Mouse (Mus musculus) right cerebral cortex, postnatal 14 days (tissue): ENCODE results near the gene Gpr179.

ENCODE experiments used
- DNase-seq: peaks from one replicate; pipeline ENCODE4 v3.0.0; 2022

Gpr179 gene

DNA sequence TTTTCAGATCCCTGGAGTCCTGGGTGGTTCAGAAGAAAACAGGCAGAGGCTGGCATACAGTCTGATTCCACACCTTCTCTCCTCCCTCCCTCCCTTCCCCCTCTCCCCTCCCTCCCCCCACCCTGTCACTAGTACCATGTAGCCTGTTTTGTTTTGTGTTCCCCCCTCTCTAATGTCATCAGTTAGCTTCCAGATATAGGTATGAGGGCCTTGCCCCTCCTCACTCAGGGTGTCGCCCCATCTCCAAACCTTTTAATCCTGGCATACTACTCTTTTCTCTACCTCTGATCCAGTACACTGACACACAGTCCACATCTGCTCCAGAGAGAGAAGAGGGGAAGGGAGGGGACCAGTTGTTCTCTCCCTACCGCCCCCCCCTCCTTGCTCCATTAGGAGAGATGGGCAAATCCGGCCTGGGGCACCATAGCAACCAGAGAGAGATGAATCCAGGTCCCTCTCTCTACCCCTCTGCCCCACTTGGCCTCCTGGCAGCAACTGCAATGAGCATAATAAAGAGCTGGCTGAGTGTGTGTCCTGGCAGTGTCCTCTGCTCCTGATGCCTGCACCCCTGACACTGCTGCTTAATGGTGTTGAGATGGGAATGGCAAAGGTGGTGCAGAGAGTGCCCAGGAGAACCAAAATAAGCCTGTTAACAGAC is at the start of gene Gpr179:
TSS of gene Gpr179 (minus strand) at position 51 of the 658 bp plus-strand sequence.
- DNase-seq, result no peak

DNA sequence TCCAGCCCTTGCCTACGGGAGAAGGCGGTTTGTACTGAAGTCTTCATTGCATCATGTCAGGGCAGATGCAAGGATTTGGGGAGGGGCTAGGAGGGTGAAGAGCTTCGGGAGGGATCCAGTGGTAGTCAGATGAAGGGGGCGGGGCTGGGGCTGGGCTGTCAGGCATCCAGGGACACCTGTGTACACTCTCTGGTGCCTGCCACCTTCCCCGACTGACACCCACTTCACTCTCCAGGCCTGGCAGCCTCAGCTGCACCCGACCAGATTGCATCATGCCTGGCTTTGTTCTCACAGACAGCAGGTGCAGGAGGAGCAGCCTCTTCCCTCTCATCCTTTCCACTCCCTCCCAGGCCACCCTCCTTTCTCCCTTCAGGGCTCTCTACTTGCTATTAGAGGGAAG is 49.2 kb upstream of the Gpr179 start:
- DNase-seq, result peak; percentile 47

- DNase-seq, result peak; percentile 79
These were observed 48.3 kb upstream of the Gpr179 start for GRCm38 (mm10) chr11:97399958-97400710.

DNA sequence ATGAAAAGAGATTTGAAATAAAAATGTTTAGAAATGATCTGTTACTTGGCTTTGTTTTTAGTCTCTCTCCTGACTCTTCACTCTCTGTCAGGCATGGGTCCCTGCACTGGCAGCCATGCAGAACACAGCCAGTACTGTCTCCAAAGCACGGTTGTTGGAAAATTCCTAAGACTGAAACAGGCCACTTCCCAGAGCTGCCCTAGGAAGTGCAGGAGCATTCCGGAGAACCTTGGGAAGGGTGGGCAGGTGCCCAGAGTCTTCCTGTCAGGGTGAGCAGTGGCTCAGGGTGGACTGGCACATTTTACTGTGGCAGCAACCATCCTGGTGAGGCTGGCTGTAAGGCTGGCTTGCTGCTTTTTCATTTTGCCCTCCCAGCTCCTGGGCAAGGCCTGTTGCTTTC is 46.6 kb upstream of the Gpr179 start:
- no peak for DNase-seq

DNA sequence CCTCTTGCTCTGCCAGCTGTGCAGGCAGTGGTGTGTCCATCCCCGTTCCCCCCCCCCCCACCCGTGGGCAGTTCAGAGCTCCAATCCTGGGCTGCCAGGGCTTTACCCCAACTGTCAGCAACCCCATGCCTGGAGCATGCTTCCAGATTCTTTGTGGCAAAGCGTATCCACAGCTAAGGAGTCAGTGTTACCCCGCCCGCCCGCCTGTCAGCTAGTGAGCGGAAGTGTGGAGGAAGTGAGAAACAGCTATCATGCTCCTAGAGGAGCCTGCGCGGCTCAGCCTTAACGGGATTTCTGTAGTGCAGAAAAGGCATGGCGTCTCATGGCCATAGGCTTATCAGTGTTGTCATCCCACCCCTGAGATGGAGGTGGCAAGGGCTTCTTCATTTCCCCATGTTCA is 42.3 kb upstream of the Gpr179 start:
- DNase-seq, result peak; percentile 64

DNA sequence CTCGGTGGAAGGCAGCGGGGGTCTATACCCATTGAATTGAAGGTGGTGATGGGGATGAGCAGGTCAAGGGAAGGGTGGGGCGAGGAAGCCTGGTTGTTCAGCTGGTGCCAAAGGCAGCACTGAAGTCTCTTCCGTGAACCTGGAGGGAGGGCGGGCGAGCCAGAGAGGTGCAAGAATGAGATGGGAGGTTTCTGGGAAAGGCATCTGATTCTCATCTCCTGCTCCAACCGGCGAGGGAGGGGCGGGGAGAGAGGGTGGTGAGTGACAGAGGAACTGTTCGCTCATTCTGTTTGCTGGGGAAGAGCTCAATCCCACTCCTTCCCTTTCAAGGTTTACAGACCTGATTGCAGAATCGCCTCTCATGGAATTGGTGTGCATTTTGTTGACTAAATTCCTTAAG is 41.8 kb upstream of the Gpr179 start:
- peak; percentile 44 for DNase-seq

- no peak for DNase-seq
These were observed 37.2 kb upstream of the Gpr179 start for GRCm38 (mm10) chr11:97389127-97389526.

DNA sequence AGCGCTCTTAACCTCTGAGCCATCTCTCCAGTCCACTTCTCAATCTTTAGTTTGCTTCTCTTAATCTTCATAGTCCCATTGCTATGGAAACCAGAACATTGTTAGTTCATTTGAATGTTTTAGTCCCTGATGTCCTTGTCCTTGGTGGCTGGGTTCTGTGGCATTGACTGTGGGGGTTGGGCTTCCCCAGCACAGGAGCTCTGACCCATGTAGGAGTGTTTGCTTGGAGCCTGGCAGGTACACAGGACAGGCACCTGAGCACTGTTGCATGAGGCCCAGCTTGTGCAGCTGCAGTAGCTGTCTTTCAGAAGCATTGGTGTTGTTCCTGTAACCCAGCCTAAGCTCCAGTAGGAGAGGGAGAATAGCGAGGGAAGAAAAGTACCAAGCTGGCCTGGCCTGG is 35.9 kb upstream of the Gpr179 start:
- DNase-seq, result no peak

DNA sequence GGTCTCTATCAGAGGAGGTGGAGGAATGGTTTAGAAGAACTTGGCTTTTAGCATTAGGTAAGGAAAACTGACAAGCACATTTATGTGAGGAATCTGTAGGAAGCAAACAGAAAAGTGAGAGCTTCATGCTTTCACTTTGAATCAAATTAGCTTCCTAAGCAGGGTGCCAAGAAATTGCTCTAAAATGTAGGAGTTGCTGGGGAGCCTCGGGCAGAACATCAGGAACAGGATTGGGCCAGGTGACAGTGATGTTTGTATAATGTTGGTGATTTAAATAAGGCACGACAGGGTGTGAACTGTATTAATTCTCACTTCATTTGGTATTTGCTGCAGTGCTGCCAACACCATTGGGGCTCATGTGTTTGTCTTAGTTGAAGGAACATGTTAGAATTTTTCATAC is 31.9 kb upstream of the Gpr179 start:
- no peak for DNase-seq

- DNase-seq, result no peak
These were observed 31.1 kb upstream of the Gpr179 start for GRCm38 (mm10) chr11:97383017-97383416.

DNA sequence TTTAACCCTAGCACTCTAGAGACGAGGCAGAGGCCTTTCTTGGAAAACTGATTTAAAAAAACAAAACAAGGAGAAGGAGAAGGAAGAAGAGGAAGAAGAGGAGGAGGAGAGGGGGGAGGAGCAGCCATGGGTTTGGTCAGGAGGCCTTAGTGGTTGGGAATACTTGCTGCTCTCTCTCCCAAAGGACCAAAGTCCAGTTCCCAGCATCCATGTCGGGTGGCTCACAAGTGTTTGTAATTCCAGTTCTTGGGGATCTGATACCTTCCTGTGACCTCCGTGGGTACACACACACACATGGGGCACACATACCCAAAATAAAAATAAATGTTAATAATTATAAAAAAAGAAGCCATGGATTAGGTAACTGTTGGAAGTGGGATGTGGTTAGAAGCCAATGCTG is 28.2 kb upstream of the Gpr179 start:
- DNase-seq, result no peak

- no peak for DNase-seq
These were observed 21.5 kb upstream of the Gpr179 start for GRCm38 (mm10) chr11:97373402-97373801.

- DNase-seq, result no peak
These were observed 20.4 kb upstream of the Gpr179 start for GRCm38 (mm10) chr11:97372159-97372864.

GRCm38 (mm10) chr11:97370329-97371091 is 18.6 kb upstream of the Gpr179 start:
- peak; percentile 40 for DNase-seq

- DNase-seq, result no peak
These were observed 16.6 kb upstream of the Gpr179 start for GRCm38 (mm10) chr11:97368501-97368900.

GRCm38 (mm10) chr11:97365556-97365955 is 13.7 kb upstream of the Gpr179 start:
- no peak for DNase-seq

DNA sequence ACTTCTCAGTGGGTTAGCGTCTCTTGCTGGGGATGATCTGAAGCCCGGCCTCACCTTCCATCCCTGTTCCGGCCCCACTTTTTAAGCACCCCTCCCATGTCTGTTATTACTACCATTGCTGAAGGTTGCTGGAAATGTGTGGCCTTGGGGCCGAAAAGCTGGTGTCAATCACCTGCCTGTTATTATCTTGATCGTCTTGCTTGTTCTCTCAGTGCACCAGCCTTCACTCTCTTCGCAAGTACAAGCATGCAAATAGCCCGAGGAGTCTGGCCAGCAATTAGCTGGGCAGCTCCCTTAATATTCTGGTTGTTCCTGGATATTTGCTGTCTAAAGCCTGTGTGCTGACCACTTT is 11.7 kb upstream of the Gpr179 start:
- no peak for DNase-seq

GRCm38 (mm10) chr11:97362943-97363643 is 11.2 kb upstream of the Gpr179 start:
- DNase-seq, result peak; percentile 40

- DNase-seq, result peak; percentile 43
These were observed 10.7 kb upstream of the Gpr179 start for GRCm38 (mm10) chr11:97362649-97362942.

- peak; percentile 95 for DNase-seq
These were observed 10.2 kb upstream of the Gpr179 start, which contains the start of gene Socs7 for GRCm38 (mm10) chr11:97361948-97362648. Gene Socs7, plus strand, starts transcription at chr11:97362551.

DNA sequence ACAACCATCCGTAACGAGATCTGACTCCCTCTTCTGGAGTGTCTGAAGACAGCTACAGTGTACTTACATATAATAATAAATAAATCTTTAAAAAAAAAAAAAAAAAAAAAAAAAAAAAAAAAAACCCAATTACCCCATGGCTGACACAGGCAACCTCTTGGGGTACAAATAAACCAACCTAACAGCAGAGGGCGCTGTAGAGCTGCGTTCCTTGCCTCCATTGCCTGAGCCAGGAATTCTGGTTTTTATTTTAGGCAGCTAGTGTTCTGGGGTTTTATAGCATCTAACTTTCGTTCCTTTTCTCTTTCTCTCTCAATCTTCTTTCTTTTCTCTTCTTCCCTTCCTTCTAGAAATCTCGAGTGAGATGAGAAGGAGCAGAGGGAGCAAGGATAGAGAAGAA is 5.8 kb upstream of the Gpr179 start:
- DNase-seq, result peak; percentile 77

GRCm38 (mm10) chr11:97355247-97355646 is 3.4 kb upstream of the Gpr179 start:
- no peak for DNase-seq
